Mouse (Mus musculus) ES-CJ7 (cell line): Measurements from ENCODE around the gene Gm49368.
"Not testable (repeated sequence)": the region's sequence is repeated elsewhere in the genome, so short reads cannot be mapped to it uniquely, and the experiment has no call there.

ENCODE experiments used
- DNase-seq: peaks from one replicate; pipeline ENCODE4 v3.0.0; 2011; ENCODE audit warnings: low read depth, low spot score

Gene Gm49368

DNA sequence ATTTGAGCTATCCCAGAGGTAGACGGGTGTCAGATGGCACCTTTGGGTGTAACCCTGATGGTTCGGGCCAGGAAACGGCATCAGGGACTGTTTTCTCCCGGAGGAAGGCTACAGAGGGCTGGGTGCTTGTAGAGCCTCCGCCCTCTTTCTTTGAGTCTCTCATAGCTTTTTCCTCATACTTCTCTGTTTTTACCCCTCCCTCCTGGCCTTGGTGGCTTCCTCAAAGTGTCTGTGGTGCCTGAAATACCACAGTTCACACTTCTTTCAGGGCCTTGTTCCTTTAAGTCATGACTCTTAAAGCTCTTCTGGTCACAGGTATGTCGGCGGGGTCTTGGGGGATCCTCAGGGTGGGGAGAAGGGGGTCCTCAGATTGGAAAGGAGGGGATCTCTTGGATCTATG lies at the start of gene Gm49368, which contains the start of gene Itgam:
Gene Gm49368 (plus strand): TSS at position 228 of the 400 bp plus-strand sequence.
Gene Itgam (plus strand): TSS at position 185 of the 400 bp plus-strand sequence.
- DNase-seq, result no peak

GRCm38 (mm10) chr7:128013116-128013515 lies 49.4 kb upstream of the Gm49368 start:
- no peak for DNase-seq

GRCm38 (mm10) chr7:128016134-128016533 lies 46.3 kb upstream of the Gm49368 start:
- DNase-seq, result not testable (repeated sequence)

DNA sequence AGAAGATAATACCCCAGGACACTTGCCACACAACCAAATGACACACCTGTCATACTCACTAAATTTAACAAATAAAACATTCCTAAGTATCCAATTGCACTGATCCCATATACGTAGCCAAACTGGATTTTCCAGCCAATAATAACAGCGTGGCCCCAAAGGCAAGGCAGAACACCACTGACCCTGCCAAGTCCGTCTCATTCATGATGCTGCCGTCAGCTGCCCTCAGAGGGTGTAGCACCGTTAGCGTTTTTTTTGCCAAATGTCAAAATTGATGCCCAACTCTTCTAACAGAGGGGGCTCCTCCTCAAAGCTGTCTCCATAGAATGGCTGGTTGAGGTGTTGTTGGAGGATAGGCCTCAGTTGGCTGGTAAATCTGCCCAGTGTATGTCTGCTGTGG lies 45.8 kb upstream of the Gm49368 start:
- DNase-seq, result no peak

DNA sequence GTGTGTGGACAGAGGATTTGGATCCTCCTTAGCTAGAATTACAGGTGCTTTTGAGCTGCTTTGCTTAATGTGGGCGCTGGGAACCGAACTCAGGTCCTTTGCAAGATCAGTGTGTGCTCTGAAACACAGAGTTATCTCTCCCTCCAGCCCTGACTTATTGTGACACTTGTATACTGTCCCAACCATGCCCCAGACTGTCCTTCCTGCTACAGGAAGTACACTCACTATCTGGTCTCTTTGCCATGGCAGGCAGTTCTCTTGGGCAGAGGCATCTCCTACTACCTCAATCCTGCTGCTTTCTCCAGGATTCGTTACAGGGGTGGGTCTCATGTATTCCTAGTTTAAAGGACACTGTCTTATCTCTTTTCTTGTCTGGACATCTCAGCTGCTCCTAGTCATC lies 44.2 kb upstream of the Gm49368 start:
- no peak for DNase-seq

DNA sequence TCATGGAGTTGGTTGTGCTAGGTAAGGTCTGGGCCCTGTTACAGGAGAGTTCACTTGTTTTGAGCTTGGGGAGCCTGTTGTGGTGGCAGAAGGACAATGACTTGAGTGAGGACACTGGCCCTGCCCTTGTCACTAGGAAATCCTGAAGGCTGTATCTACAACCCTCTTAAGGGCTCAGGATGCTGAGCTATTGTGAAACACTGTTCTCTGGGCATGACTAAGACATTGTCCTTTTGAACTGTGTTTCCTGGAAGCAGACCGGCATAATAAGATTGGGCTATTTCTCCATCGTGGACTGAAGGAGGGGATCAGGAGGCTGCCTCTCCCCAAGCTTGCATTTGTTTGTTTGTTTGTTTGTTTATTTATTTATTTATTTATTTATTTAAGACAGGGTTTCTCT lies 43.3 kb upstream of the Gm49368 start:
- DNase-seq, result no peak

DNA sequence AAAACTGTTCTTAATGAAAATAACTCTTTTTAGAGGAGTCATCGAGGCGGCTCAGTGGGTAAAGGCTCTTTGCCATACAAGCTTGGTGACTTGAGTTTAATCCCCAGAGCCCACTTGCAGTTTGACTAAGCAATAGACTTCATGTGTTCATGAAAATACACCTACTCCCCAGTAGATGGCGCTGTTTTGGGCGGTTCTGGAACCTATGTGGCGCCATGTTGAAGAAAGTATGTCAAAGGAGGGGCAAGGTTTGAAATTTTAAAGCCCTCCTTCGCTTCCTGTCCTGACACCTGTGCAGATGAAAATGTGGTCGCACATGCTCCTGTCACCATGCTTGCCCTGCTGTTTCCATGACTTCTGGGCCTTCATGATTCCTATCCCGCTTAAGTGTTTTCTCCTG lies 39.5 kb upstream of the Gm49368 start:
- DNase-seq, result peak; percentile 65

GRCm38 (mm10) chr7:128023565-128023964 lies 38.9 kb upstream of the Gm49368 start:
- no peak for DNase-seq

- no peak for DNase-seq
Observed at GRCm38 (mm10) chr7:128024364-128024763, 38.1 kb upstream of the Gm49368 start.

GRCm38 (mm10) chr7:128024932-128025331 lies 37.6 kb upstream of the Gm49368 start:
- no peak for DNase-seq

DNA sequence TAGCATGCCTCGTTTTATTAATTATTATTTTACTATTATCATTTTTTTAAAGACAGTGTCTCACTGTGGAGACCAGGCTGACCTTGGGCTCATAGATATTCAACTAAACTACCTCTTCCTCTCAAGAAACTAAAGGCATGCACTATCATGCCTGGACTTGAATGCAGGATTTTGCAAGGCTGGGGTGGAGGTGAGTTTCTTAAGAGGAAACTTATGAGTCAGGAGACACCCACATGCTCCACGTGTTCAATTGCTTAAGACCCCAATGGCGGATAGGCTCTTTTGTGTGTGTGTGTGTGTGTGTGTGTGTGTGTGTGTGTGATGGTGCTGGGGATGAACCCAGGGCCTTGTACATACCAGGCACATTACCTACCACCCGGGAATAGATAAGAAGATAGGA lies 37.1 kb upstream of the Gm49368 start:
- no peak for DNase-seq

- DNase-seq, result peak; percentile 94
Observed at GRCm38 (mm10) chr7:128031403-128031976, 31.0 kb upstream of the Gm49368 start.

GRCm38 (mm10) chr7:128032290-128032988 lies 30.0 kb upstream of the Gm49368 start:
- DNase-seq, result no peak

GRCm38 (mm10) chr7:128032989-128033293 lies 29.5 kb upstream of the Gm49368 start:
- no peak for DNase-seq

- DNase-seq, result no peak
Observed at GRCm38 (mm10) chr7:128033616-128034015, 28.9 kb upstream of the Gm49368 start.

GRCm38 (mm10) chr7:128042161-128042820 lies 20.2 kb upstream of the Gm49368 start:
- not testable (repeated sequence) for DNase-seq

GRCm38 (mm10) chr7:128044142-128044785 lies 18.2 kb upstream of the Gm49368 start:
- DNase-seq, result no peak

- no peak for DNase-seq
Observed at GRCm38 (mm10) chr7:128045640-128046039, 16.8 kb upstream of the Gm49368 start.

DNA sequence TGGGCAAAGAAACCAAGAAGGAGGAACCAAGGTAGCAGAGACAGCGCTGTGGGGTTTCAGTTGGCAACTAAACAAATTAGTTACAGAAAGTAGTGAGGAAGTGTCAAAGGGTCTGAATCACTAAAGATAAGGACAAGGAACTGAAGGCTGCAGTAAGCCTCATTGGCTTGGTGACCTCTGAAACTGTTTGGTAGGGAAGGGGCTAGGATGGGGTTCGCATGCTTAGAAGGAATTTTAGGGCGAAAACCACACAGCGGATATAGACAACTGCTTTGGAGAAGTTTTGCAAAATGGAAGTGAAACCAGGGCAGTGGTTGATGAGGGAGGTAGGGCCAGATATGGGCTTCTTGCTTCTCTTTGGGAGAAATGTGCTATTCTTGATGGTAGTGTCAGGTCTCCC lies 13.7 kb upstream of the Gm49368 start:
- no peak for DNase-seq

DNA sequence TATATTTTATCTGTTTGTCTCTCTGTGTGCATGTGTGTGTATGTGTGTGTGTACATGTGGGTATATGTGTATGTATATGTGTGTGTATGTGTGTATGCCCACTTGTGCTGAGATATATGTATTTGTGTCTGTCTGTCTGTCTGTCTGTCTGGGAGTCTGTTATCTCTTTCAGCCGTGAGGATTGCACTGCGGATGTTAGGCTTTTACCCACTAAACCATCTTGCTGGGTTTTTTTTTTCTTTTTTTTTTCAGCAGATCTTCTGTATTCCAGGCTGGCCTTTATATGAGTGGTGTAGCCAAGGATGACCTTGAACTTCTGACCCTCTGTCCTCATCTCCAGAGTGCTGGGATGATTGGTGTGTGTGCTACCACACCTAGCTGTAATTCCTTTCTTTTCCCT lies 13.2 kb upstream of the Gm49368 start:
- DNase-seq, result no peak

GRCm38 (mm10) chr7:128050739-128051138 lies 11.7 kb upstream of the Gm49368 start:
- no peak for DNase-seq

DNA sequence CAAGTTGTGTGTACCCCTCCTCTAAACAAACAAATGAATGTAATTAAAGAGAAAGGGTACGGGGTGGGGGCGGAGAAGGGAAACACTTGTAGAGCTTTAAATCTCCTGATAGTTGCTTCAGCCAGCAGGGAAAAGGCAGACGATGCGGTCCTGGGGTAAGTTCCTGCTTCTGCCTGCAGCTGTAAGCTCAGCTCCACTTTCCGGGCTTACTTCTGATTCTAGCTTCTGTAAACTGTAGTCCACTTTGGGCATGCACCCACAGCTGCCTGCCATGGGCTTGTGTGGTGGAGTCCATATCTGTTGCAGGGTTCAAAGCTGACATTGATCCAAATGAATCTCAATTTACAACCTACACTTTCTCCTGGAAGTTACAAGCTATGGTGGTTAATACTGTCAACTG lies 9.4 kb upstream of the Gm49368 start:
- DNase-seq, result no peak
